Mouse (Mus musculus) heart, postnatal 10 days (tissue): ENCODE data around the gene Gm4763. TPM values are rescaled to one million over a fixed set of nuclear protein-coding genes. Genes with fewer than 3 reads are reported as not detected.

Experiments
- total RNA-seq, 2 experiments: library from RNA; stranded (reverse); gene quantifications; 2 replicates each; pipeline ENCODE4 v1.2.3; 2021

The Gm4763 gene
- total RNA-seq, 2 experiments from 2014 or later, result not detected

Other genes with a start within 250 kb of the Gm4763 start
- 10 to 100 TPM; 18.6 to 22.7 TPM for gene Cadm4, start 244.9 kb downstream of the Gm4763 start, total RNA-seq
- 10 to 100 TPM; 15.3 to 18.8 TPM for gene Zfp428, start 219.9 kb downstream of the Gm4763 start, total RNA-seq
- not detected for gene AC161166.1, start 214.5 kb downstream of the Gm4763 start, total RNA-seq
- gene Irgq, start 196.2 kb downstream of the Gm4763 start, total RNA-seq, result 10 to 100 TPM; 18.3 to 20.1 TPM
- gene Pinlyp, start 180.8 kb downstream of the Gm4763 start, total RNA-seq, result not detected
- gene Xrcc1, start 180.6 kb downstream of the Gm4763 start, total RNA-seq, result 10 to 100 TPM; 28.8 to 33.2 TPM
- gene Ethe1, start 139.4 kb downstream of the Gm4763 start, total RNA-seq, result 10 to 100 TPM; 20.5 to 25.0 TPM
- under 1 TPM; 0.32 to 0.45 TPM for gene Zfp575, start 139.3 kb downstream of the Gm4763 start, total RNA-seq
- under 1 TPM; 0.22 to 0.48 TPM for gene Phldb3, start 116.1 kb downstream of the Gm4763 start, total RNA-seq
- not detected for gene Lypd3, start 90.4 kb downstream of the Gm4763 start, total RNA-seq
- not detected for gene Tex101, start 50.2 kb downstream of the Gm4763 start, total RNA-seq
- gene BC049730, start 17.7 kb downstream of the Gm4763 start, total RNA-seq, result not detected
- under 1 TPM in 1 of 2 experiments, not detected in 1; 0.14 TPM for gene Cd177, start 33.4 kb upstream of the Gm4763 start, total RNA-seq
- not detected for gene Ceacam10, start 50.3 kb upstream of the Gm4763 start, total RNA-seq
- gene Gm9844, start 135.3 kb upstream of the Gm4763 start, total RNA-seq, result 1 to 10 TPM in 1 of 2 experiments, not detected in 1; 2.3 TPM
- gene Lypd4, start 143.0 kb upstream of the Gm4763 start, total RNA-seq, result not detected
- gene Dmrtc2, start 143.1 kb upstream of the Gm4763 start, total RNA-seq, result not detected
- gene Rps19, start 157.5 kb upstream of the Gm4763 start, total RNA-seq, result 100 to 1,000 TPM; 752 to 777 TPM
- gene Cd79a, start 170.5 kb upstream of the Gm4763 start, total RNA-seq, result 1 to 10 TPM; 1.3 to 1.8 TPM
- gene Arhgef1, start 176.0 kb upstream of the Gm4763 start, total RNA-seq, result 10 to 100 TPM; 75.3 to 87.0 TPM
- not detected for gene Gm4881, start 217.6 kb upstream of the Gm4763 start, total RNA-seq
- gene Rabac1, start 245.8 kb upstream of the Gm4763 start, total RNA-seq, result 100 to 1,000 TPM; 292 to 300 TPM